Mouse (Mus musculus) adrenal gland, postnatal 25 days (tissue): ENCODE measurements at regions not wholly inside any gene's neighbourhood (a gene's known extent, or its start where the extent isn't known, plus 50 kb on each side); places are given as distances from the start of the nearest gene placed in this dataset.

Experiments used
- DNase-seq: peaks from one replicate; pipeline ENCODE4 v3.0.0; 2021; ENCODE audit warnings: mixed read lengths

DNA sequence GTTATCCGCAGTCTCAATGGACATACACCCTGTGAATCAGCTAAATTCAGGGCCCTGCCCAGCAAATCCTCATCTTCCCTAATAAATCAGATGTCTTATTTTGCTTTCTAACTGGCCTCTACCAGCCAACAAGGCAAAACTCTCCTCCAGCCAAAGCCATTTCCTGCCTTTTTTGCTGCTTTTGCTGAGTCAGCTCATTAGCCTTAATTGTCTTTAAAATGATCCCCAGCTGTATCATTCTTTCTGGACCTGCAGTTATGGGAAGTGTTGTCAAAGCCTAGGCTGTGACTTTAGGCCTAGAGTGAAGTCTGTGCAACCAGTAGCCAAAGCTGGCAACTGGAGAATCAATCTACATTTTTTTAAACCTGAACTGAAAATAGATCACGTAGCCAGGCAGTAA, 81.4 kb downstream of the Mtpn start:
- no peak for DNase-seq

DNA sequence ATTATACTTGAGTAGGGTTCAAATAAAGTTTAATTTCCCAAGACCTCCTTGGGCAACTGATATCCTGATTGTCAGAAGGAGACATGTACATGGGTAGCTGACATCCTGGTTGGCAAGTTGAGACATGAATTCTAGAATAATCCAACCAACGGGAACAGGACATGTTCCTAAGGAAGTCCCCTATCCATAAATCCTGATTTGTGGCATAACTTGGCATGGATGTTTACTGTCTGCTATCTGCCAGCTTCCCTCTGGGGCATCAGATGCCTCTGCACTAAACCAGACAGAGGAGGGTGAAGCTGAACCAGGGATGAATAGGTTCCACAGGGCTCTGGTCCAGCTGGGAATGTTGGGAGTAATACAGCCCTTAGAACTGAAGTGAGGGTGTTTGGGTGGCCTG, 94.7 kb downstream of the Mtpn start:
- no peak for DNase-seq

DNA sequence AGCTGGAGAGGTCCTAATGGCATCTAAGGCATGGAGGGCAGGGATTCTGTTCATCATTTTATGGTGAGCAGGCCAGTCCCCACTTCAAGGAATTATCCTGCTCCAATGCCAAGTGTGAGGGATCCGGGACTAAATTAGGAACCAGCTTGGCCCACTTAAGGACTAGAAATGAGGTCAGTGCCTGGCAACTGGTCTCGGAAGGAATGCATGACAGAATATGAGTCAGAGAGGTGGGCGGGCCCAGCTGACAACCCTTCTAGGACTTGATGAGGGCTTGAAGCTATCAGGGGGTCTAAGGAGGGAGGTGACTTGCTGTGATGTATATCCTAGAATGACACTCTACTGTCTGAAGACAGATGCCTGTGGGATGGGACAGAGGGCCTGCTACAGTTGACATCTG, 100.4 kb upstream of the Fam180a start:
- peak; percentile 18 for DNase-seq

DNA sequence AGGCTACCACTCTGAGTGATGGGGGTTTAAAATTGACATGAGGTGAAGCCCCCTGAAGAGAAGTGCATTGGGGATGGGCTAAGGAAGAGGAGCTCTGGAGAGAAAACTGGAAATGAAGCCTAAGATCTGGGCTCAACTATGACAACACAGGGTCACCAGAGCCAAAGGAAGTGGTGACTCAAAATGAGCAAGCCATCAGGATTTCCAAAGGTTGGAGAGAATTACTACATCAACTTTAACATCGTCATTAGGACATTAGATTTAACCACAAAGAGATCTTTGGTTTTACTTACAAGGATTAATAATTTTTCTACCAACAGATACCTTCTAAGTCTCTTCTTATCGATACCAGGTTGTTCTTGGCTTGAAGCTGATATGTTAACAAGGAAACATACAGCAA, 98.6 kb upstream of the Fam180a start:
- DNase-seq, result no peak

DNA sequence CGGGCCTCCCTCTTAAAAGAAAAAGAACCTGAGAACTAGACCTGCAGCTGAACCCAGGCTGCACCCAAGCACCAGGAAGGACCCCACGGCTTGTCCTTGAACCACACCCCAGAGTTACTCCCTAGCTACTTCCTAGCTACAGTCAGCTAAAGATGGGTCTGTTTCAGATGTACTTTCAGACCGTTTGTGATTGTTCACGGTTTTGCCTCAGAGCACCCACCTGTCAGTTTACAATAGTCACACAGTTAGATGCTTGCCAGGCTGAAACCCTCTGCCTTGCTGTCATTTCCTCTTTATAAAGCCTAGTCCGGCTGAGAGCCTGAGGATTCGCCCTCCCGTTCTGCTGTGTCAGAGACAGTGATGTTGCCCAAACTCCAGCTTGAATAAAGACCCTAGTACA, 95.0 kb upstream of the Fam180a start:
- no peak for DNase-seq

DNA sequence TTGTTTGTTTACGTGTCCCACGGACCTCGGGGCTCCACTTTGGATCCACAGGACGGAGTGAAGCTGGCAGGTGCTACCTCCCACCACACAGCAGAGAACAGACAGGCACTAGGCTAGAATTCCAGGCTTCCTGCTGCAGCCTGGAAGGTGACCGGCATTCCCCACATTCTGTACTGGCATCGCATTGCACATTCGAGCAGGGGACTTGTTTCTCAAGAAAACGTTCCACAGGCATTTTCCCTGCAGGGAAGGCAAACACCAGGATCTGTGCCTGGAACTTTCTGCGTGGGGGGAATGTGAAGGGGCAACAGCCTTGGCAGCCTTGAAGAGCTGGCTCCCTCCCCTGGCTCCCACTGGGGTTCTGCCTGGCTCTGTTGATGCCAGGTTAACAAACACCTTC, 79.1 kb upstream of the Fam180a start:
- no peak for DNase-seq

DNA sequence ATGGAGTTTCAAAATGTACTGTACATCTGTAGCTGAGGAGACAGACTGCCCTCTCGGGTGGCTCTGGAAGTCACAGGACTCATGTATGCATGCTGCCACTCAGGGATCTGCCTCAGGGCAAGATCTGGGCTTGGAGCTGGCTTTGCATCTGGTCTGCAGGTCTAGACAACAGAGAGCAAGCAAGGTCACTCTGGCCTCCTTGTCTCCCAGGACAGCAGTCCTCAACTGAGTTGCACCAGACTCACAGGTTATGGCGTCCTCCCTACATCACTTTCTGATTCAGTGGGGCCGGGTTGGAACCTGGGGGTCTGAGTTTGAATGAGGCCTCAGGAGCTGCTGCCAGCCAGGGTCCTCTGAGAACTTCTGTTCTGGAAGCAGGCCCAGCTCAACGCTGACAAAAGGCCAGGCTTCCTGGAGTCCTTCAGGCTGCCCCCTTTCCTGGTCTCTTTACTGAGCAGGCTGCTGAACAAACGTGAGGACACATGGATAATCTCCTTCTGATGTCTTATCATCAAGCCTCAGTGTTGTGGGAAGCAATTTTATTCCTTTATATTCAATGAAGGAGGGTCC, 77.5 kb upstream of the Fam180a start:
- DNase-seq, result no peak

DNA sequence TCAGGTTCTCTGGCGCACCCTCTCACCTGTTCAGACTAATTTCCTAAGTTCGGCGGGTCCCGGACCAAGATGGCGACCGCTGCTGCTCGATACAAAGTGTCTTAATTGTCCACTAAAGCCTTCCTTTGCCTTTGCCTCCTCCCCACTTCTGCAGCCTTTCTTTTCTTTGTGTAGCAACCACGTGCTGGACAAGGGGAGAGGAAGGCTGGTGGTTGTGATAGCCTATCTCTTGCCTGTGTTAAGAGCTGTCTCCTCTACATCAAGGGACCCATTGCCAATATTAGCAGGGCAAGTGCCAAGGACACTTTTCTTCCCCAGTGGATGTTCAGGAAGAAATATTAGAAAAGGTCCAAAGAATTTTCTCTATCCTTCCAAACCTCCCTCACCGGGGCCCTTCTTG, 69.8 kb upstream of the Fam180a start:
- DNase-seq, result no peak

DNA sequence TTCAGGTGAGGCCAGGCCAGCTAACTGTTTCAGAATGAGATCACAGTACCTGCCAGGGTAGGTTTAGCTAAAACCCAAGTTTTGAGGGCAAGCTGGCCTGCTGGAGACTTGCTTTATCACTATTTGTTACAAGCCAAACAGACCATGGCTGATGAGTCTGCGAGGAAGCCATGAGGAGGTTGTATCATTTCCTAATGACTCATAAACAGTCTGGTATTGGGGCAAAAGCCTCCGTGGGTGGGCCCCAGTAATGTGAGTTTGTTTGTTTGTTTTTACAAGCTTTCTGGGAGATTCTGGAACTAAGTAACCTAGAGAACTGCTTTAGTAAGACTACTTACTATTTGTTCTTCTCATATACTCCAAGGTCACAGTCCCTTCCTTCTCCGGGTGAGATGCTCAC, 62.9 kb upstream of the Fam180a start:
- DNase-seq, result no peak

DNA sequence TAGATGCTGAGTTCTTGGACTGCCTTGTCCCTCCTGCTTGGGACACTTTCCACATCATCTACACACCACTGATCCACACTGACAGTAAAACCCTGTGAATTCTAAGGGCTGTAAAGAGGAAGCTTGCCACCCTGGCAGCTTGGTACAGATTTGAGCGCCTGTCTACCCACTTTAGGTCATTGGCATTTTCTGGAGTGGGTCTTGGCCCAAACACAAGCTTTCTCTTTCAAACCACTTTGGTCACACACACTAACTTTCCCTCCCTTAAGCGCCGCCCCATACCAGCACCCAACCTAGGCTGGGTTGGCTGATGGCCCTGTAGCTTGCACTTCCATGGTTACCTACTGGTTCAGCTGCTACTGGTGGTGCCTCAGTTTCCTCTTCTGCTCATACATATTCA, 55.6 kb upstream of the Fam180a start:
- DNase-seq, result no peak

DNA sequence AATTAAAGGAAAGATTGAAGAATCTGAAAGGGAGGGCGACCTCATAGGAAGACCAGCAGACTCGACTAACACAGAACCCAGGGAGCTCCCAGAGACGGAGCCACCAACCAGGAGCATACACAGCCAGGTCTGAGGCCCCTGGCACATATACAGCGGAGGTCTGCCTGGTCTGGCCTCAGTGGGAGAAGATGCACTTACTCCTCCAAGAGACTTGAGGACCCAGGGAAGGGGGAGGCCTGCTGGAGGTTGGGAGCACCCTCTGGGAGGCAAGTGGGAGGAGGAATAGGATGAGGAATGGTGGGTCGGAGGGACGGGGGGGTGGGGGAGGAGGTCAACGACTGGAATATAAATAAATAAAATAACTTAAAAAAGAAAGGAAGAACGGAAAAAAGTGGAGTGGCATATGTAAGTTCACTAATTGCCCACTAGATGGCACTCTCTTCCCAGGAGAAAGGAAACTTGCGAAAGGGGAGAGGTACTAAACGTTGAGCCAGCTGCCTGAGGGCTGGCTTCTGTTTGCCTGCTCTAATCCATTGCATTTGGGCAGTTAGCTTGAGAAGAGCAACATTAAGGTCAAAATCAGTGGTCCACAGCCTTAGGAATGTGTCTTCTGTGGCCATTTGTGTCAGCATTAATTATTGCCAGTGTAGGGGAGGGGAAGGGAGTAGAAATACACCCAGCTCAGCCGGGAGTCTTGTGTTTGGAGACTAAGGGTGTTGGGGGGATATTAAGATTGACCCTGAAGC, 55.0 kb upstream of the Fam180a start:
- DNase-seq, result no peak

DNA sequence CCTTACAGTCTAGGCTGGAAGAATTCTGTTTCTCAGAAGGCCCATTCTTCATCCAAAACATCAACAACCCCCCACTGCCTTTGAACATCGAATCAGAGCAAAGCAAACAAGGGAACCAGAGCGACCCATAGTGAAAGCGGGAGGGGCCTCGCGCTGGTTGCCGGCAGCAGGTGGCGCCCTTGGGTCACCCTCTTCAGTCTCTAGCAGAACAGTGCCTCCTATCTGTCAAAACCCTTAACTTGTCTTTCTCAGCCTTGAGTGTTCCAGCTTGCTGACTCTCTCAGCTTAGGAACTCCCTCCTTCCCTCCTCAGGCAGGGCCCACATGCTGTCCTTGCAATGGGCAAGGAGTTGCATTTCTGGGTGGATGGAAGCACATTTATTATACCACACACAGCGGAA, 53.9 kb upstream of the Fam180a start:
- DNase-seq, result peak; percentile 78

DNA sequence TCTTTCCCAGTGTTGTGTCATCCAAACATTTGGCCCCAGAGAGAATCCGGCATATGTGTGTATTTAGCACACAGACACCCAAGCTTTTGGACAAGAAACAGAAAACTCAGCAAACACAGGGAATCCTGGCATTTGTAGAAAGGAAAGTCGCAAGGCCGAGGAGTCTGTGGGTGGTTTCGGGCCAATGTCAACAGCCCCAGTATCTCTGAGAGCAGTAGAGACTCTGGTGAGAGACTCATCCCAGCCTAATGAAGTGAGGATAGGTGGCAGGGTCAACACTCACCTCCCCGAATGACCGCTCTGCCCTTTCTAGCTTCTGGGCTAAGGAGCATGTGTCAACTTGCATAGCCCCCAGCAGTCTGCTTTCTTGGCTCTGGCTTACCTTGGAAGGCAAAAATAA, 52.9 kb upstream of the Fam180a start:
- DNase-seq, result no peak

DNA sequence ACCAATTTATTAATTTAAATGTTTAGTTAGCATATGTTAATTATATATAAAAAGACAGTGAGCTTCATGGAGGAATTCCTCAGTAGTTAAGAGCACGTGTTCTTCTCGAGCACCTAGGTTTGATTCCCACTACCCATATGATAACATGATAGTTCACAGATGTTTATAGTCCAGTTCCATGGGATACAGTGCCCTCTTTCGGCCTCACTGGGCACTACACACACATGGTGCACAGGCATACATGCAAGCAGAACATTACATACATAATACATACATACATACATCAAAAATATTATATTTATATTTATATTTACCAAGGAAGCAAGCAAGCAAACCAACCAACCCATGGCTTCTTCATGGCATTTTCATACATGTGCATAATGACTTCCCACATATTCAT, 51.6 kb upstream of the Fam180a start:
- no peak for DNase-seq

DNA sequence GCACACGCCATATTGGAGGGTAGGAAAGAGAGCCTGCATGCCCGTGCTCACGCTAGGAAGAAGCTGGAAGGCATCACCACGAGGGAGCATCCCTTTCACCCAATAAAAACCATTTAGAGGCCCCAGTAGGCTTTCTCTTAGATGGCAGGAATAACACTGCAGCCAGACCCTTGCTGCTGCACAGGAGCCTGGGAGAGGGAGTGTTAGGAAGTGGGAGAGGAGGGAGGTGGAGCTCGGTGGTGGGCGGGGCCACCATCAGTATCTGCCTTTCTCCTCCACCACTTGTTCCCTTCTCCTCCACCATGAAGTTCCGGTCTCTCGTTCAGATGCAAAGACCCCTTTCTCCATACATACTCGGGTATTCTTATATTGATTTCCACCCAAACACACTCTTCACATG, 50.6 kb upstream of the Fam180a start:
- DNase-seq, result no peak
